Mouse (Mus musculus) neural tube, embryonic 13.5 days (tissue): Measurements from ENCODE around the gene Fkbp15. TPM values are rescaled to one million over a fixed set of nuclear protein-coding genes. Genes with fewer than 3 reads are reported as not detected.

ENCODE experiments used
- ATAC-seq: fragments of 200-750 bp; cut with Nextera tagmentation; 2 replicates; pipeline ENCODE4 v1.8.0; 2017; ENCODE audit warnings: low read depth, mild to moderate bottlenecking, moderate TSS enrichment, moderate library complexity
- H3K27ac ChIP-seq: fragments of 300-500 bp; sonication (generic); replicated peaks from 2 replicates; pipeline ENCODE4 v1.5.1; 2015; ENCODE audit warnings: moderate library complexity, mild to moderate bottlenecking, inconsistent platforms
- H3K27me3 ChIP-seq: fragments of 300-500 bp; sonication (generic); 2 replicates; pipeline ENCODE4 v1.6.1; 2015; ENCODE audit warnings: mild to moderate bottlenecking, inconsistent platforms
- H3K36me3 ChIP-seq: fragments of 300-500 bp; sonication (generic); 2 replicates; pipeline ENCODE4 v1.6.1; 2015; ENCODE audit warnings: mild to moderate bottlenecking, inconsistent platforms
- H3K4me1 ChIP-seq: fragments of 300-500 bp; sonication (generic); replicated peaks from 2 replicates; pipeline ENCODE4 v1.6.1; 2015; ENCODE audit warnings: inconsistent platforms
- H3K4me2 ChIP-seq: fragments of 300-500 bp; sonication (generic); 2 replicates; pipeline ENCODE4 v1.6.1; 2015; ENCODE audit warnings: inconsistent platforms, mild to moderate bottlenecking, moderate library complexity
- H3K4me3 ChIP-seq: fragments of 300-500 bp; sonication (generic); 2 replicates; pipeline ENCODE4 v1.5.1; 2015; ENCODE audit warnings: mild to moderate bottlenecking, inconsistent platforms
- H3K9ac ChIP-seq: fragments of 300-500 bp; sonication (generic); 2 replicates; pipeline ENCODE4 v1.6.1; 2015; ENCODE audit warnings: moderate library complexity, mild to moderate bottlenecking, inconsistent platforms
- H3K9me3 ChIP-seq: fragments of 300-500 bp; sonication (generic); 2 replicates; pipeline ENCODE4 v1.6.1; 2016; ENCODE audit warnings: inconsistent platforms
- WGBS: fragments of 180-500 bp; shearing (Covaris S2); methylation state at CpG from one replicate; pipeline ENCODE4 v1.1.7; 2015; 5-methylcytosine and 5-hydroxymethylcytosine counted together
- polyA plus RNA-seq: library from polyadenylated mRNA; unstranded; fragments of >200 nt; fragmentation: Nextera tagmentation; extraction: Ambion mirVana; gene quantifications from 2 replicates; pipeline ENCODE4 v1.2.1, GENCODE M21; 2015

Gene Fkbp15
- polyA plus RNA-seq, 1 experiment from 2014 or later = 24.8 TPM

- H3K27ac ChIP-seq = no peak overlapping the region
- H3K9ac ChIP-seq = no peak overlapping the region
- H3K9me3 ChIP-seq = no peaks in the 10 kb centered on the region
- ATAC-seq = no peak
- H3K4me1 ChIP-seq = peaks cover under 1% of the 10 kb centered on the region; the same call in 1 of the 2 replicates
- WGBS = 92% methylated on average over 6 of the region's 6 CpGs
- H3K27me3 ChIP-seq = no peaks in the 10 kb centered on the region
- H3K36me3 ChIP-seq = no peaks in the 10 kb centered on the region
- no peak overlapping the region for H3K4me2 ChIP-seq
- no peak overlapping the region for H3K4me3 ChIP-seq
These were observed 7.2 kb upstream of the Fkbp15 start for GRCm38 (mm10) chr4:62367586-62367985.

- H3K4me3 ChIP-seq = no peak overlapping the region
- ATAC-seq = no peak
- H3K4me2 ChIP-seq = no peak overlapping the region
- H3K9ac ChIP-seq = no peak overlapping the region
- H3K9me3 ChIP-seq = no peaks in the 10 kb centered on the region
- no peaks in the 10 kb centered on the region for H3K36me3 ChIP-seq
- H3K27ac ChIP-seq = no peak overlapping the region
- 86% methylated on average over 4 of the region's 4 CpGs for WGBS
- H3K27me3 ChIP-seq = no peaks in the 10 kb centered on the region
- H3K4me1 ChIP-seq = peaks cover 13% of the 10 kb centered on the region
These were observed 5.9 kb upstream of the Fkbp15 start for GRCm38 (mm10) chr4:62366291-62366690.

- no peak for ATAC-seq
- H3K4me2 ChIP-seq = no peak overlapping the region
- H3K36me3 ChIP-seq = no peaks in the 10 kb centered on the region
- H3K4me1 ChIP-seq = peaks cover 22% of the 10 kb centered on the region
- H3K9ac ChIP-seq = no peak overlapping the region
- no peak overlapping the region for H3K27ac ChIP-seq
- no peaks in the 10 kb centered on the region for H3K9me3 ChIP-seq
- no peak overlapping the region for H3K4me3 ChIP-seq
- H3K27me3 ChIP-seq = no peaks in the 10 kb centered on the region
- WGBS = 96% methylated on average over 8 of the region's 8 CpGs
These were observed 4.0 kb upstream of the Fkbp15 start for GRCm38 (mm10) chr4:62364299-62364698.

- Histone ChIP-seq H3K36me3 (no peaks in the 10 kb centered on the region), H3K27ac (no peak overlapping the region), H3K27me3 (no peaks in the 10 kb centered on the region), H3K4me2 (peak overlapping the region; percentile 74), H3K9ac (no peak overlapping the region), H3K4me1 (peaks cover 30% of the 10 kb centered on the region), H3K9me3 (no peaks in the 10 kb centered on the region), H3K4me3 (no peak overlapping the region)
- WGBS = 93% methylated on average over 2 of the region's 2 CpGs
- ATAC-seq = no peak
These were observed 2.1 kb upstream of the Fkbp15 start for GRCm38 (mm10) chr4:62362437-62362836.

- H3K27me3 ChIP-seq = no peaks in the 10 kb centered on the region
- H3K36me3 ChIP-seq = no peaks in the 10 kb centered on the region
- peak overlapping the region; percentile 79 for H3K4me3 ChIP-seq
- WGBS = 93% methylated on average over 1 of the region's 1 CpGs
- ATAC-seq = no peak
- peak overlapping the region; percentile 74 for H3K4me2 ChIP-seq
- H3K9me3 ChIP-seq = no peaks in the 10 kb centered on the region
- H3K4me1 ChIP-seq = peaks cover 30% of the 10 kb centered on the region
- peak overlapping the region; percentile 85 for H3K9ac ChIP-seq
- H3K27ac ChIP-seq = no peak overlapping the region
These were observed 1.6 kb upstream of the Fkbp15 start for GRCm38 (mm10) chr4:62361997-62362396.

- Histone ChIP-seq H3K9me3 (no peaks in the 10 kb centered on the region), H3K27me3 (no peaks in the 10 kb centered on the region), H3K27ac (no peak overlapping the region), H3K4me1 (peaks cover 30% of the 10 kb centered on the region), H3K9ac (peak overlapping the region; percentile 85), H3K36me3 (no peaks in the 10 kb centered on the region), H3K4me2 (peak overlapping the region; percentile 74), H3K4me3 (peak overlapping the region; percentile 79)
- WGBS = 48% methylated on average over 6 of the region's 6 CpGs
- ATAC-seq = no peak
These were observed 1.2 kb upstream of the Fkbp15 start for GRCm38 (mm10) chr4:62361571-62361970.

GRCm38 (mm10) chr4:62360805-62361455, 582 bp upstream of the Fkbp15 start:
- WGBS = under 1% methylated on average over 22 of the region's 22 CpGs
- Histone ChIP-seq H3K36me3 (no peaks in the 10 kb centered on the region), H3K4me1 (peaks cover 30% of the 10 kb centered on the region), H3K9ac (peak overlapping the region; percentile 85), H3K4me3 (peak overlapping the region; percentile 79), H3K27me3 (no peaks in the 10 kb centered on the region), H3K27ac (peak overlapping the region; percentile 77), H3K9me3 (no peaks in the 10 kb centered on the region), H3K4me2 (peak overlapping the region; percentile 74)
- ATAC-seq = peak; percentile 68

GRCm38 (mm10) chr4:62359256-62359775, 1.0 kb downstream of the Fkbp15 start:
- Histone ChIP-seq H3K9ac (peak overlapping the region; percentile 80), H3K36me3 (peaks cover 3% of the 10 kb centered on the region; the same call in 1 of the 2 replicates), H3K27ac (peak overlapping the region; percentile 84; the same call in 1 of the 2 replicates), H3K27me3 (no peaks in the 10 kb centered on the region), H3K4me1 (peaks cover 30% of the 10 kb centered on the region), H3K4me2 (peak overlapping the region; percentile 87), H3K4me3 (peak overlapping the region; percentile 79), H3K9me3 (no peaks in the 10 kb centered on the region)
- 55% methylated on average over 7 of the region's 7 CpGs for WGBS
- no peak for ATAC-seq

- H3K9ac ChIP-seq = no peak overlapping the region
- peaks cover 30% of the 10 kb centered on the region for H3K4me1 ChIP-seq
- no peak overlapping the region for H3K4me3 ChIP-seq
- no peak overlapping the region for H3K4me2 ChIP-seq
- H3K9me3 ChIP-seq = no peaks in the 10 kb centered on the region
- peaks cover 3% of the 10 kb centered on the region; the same call in 1 of the 2 replicates for H3K36me3 ChIP-seq
- WGBS = 83% methylated on average over 1 of the region's 1 CpGs
- no peak overlapping the region for H3K27ac ChIP-seq
- ATAC-seq = no peak
- no peaks in the 10 kb centered on the region for H3K27me3 ChIP-seq
These were observed 2.7 kb downstream of the Fkbp15 start for GRCm38 (mm10) chr4:62357631-62358148.

GRCm38 (mm10) chr4:62349371-62349770, 11.0 kb downstream of the Fkbp15 start:
- no peak overlapping the region for H3K9ac ChIP-seq
- H3K36me3 ChIP-seq = peaks cover 34% of the 10 kb centered on the region
- no peak for ATAC-seq
- WGBS = 93% methylated on average over 2 of the region's 2 CpGs
- H3K9me3 ChIP-seq = no peaks in the 10 kb centered on the region
- H3K4me2 ChIP-seq = no peak overlapping the region
- H3K4me1 ChIP-seq = no peaks in the 10 kb centered on the region
- no peak overlapping the region for H3K27ac ChIP-seq
- H3K27me3 ChIP-seq = no peaks in the 10 kb centered on the region
- no peak overlapping the region for H3K4me3 ChIP-seq

GRCm38 (mm10) chr4:62348329-62348705, 12.0 kb downstream of the Fkbp15 start:
- 85% methylated on average over 2 of the region's 2 CpGs for WGBS
- Histone ChIP-seq H3K27me3 (no peaks in the 10 kb centered on the region), H3K4me3 (no peak overlapping the region), H3K27ac (no peak overlapping the region), H3K4me2 (no peak overlapping the region), H3K4me1 (no peaks in the 10 kb centered on the region), H3K9ac (no peak overlapping the region), H3K36me3 (peaks cover 43% of the 10 kb centered on the region), H3K9me3 (0 out of 2 replicates have a peak, but pooled peaks cover 3% of the 10 kb centered on the region)
- no peak for ATAC-seq

GRCm38 (mm10) chr4:62347605-62348328, 12.6 kb downstream of the Fkbp15 start:
- H3K27me3 ChIP-seq = no peaks in the 10 kb centered on the region
- H3K4me1 ChIP-seq = no peaks in the 10 kb centered on the region
- H3K36me3 ChIP-seq = peaks cover 45% of the 10 kb centered on the region
- H3K9ac ChIP-seq = no peak overlapping the region
- WGBS = 79% methylated on average over 9 of the region's 9 CpGs
- ATAC-seq = no peak
- no peak overlapping the region for H3K4me2 ChIP-seq
- no peak overlapping the region for H3K4me3 ChIP-seq
- H3K9me3 ChIP-seq = 0 out of 2 replicates have a peak, but pooled peaks cover 3% of the 10 kb centered on the region
- no peak overlapping the region for H3K27ac ChIP-seq
